Mouse (Mus musculus): ENCODE data around the gene Rpp30.

- TF ChIP-seq CTCF (IDR thresholded peaks at IDR 0.05; ENCODE audit: borderline replicate concordance, insufficient read depth, low read length) (no peak), POLR2A (IDR thresholded peaks at IDR 0.05; ENCODE audit: low read depth, low read length) (no peak)
Measured at GRCm38 (mm10) chr19:36128440-36128839, 44.9 kb downstream of the Rpp30 start.
